Mouse (Mus musculus): ENCODE data around the gene Srgap3. TPM values are rescaled to one million over a fixed set of nuclear protein-coding genes. Genes with fewer than 3 reads are reported as not detected.

Srgap3 gene
- under 1 TPM; 0.20 to 0.90 (median 0.68) TPM for polyA plus RNA-seq (2017; shearing (Covaris generic))

DNA sequence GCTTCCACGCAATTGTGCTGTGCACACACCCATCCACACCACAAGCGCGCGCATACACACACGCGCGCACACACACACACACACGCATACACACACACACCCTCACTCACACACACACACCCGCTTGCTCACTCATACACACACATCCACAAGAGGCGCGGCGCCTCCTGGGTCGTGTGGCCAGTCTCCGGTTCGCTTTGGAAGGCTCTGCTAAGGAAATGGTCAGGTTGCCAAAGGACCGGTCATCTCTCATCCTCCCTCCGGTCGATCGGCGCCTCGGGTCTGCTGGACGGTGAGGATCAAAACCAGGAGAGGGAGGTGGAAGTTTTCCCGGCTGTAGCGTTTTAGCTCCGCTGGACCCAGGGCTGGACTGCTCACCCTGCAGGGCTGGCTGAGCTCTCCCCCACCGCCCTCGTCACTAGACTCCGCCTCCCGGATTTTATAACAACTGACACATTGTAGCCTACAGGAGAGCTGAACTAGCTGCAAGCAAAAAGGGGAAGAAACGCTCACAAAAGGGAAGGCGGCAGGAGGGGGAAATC is at the start of gene Srgap3:
Gene Srgap3, minus strand, starts transcription at position 372 of the 542 bp plus-strand sequence.
- no peak for ATAC-seq

DNA sequence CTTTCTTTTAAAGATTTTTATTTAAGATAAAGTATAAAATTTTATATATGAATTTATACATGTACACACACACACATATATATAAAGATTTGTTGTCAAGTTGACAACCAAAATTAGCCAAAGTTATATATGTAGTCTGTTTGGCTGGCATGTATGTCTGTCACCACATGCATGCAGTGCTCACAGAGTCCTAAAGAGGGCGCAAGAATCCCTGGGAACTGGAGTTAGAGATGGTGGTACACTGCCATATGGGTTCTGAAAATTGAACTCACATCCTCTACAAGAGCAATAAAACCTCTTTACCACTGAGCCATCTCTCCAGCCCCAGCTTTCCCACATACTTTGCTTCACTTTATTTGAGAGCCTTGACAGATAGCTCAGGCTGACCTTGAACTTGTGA is 48.6 kb upstream of the Srgap3 start:
- no peak for ATAC-seq

DNA sequence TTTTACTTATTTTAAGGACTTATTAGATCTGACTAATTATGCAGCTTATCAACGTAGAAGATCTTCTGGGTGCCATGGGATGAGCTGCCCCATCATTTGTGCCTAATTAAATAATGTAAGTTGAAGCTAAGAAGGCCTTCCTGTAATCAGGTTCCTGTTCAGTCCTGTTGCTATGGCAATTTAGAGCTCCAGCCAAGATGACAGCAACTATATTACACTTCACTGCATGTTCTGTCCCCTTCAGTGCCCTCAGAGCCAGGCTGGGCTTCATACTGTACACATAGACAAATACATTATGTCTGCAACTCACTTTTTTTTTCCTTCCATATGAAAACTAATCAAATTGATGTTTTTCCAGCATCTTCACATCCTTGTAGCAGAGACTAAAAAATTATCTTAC is 43.1 kb upstream of the Srgap3 start:
- ATAC-seq: no peak

DNA sequence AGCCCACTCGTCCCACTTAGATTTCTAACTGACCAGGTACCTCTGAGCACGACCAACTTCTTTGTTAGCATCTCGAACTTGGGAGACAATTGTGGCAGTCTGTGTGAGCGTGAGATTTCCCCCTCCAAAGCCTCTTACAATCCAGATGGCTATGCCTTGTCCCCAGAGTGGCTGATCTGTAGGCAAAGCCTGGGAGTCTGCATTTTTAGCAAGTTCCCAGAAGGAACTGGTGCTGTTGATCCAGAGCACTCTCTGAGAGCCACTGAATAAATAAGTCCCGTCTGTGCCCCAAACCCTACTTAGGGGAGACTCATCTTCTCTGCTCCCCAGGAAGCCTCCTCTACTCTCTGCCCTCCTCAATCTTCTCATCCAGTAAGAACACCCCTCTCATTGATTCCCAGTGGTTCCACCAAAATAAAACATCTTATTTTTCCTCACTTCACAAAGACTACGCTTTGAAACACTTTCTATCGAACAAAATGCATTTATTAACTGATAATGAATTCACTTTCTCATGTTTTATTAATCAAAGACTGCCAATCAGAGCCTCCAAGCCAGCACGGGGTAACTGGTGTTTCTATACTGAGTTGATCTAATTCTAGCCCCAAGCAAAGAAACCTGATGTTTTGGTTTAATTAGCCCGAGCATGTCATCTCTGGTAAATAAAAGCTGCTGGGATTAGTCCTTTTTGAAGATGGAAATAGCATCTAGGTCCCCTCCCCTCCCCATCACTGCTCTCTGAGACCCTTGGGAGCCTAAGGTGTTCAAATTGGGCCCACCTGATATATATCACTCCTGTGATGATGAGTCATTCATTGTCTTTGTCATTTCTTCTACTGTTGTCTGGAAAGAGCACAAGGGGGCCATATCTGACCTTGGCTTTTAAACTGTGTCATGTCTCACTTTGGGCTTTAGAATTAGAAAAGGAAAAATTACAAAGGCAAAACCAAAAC is 38.6 kb upstream of the Srgap3 start:
- no peak for ATAC-seq

DNA sequence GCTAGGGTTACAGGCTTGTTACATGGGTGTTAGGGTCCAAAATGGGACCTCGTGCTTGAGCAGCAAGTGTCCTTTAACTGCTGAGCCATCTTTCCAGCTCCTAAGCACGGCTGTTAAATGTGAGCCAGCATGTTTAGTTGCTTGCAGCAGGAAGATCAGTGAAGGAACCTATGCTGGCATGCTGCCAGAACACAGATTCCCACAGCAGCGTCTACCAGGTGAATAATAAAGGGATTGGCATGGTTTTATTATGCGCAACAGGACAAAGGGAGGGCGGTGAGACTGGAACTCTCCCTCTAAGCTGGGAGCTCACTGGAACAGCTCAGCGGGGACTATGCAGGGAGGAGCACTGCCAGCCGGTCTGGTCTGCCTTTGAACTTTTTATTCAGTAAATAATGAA is 35.2 kb upstream of the Srgap3 start:
- no peak for ATAC-seq

DNA sequence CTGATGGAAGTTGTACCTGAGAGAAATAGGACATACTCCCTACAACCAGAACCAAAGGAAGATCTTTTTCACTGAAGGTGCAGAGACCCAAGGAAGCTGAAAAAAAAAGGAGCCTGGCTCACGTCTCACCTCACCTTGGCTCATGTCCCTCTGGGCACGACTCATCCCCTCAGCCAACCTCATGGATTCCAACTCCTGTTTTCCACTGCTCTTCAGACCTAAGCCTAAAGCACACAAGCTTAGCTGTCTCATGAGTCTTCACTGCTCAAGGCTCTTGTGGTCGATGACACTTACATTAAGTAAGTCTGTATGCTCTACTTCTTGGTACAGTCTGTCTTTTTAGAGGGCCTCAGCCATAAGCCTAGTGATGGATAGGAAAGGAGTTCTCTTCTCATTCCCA is 31.9 kb upstream of the Srgap3 start:
- no peak for ATAC-seq

DNA sequence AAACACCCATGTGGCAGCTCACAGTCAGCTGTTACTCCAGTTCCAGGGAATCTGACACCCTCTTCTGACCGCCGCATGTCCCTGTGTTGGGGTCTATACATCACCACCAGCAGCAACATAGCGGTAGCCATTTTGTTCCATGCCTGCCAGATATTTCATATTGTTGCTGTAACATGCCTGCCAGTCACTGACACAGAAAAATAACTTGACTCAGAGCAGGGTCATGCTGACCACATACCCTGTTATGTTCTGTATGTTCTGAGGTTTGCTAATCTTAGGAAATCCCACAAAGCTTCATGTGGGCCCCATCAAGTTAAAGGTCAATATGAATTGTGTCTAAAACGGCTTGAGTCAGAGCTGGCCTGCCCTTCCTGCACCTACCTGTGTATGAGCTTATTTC is 30.2 kb upstream of the Srgap3 start:
- no peak for ATAC-seq

DNA sequence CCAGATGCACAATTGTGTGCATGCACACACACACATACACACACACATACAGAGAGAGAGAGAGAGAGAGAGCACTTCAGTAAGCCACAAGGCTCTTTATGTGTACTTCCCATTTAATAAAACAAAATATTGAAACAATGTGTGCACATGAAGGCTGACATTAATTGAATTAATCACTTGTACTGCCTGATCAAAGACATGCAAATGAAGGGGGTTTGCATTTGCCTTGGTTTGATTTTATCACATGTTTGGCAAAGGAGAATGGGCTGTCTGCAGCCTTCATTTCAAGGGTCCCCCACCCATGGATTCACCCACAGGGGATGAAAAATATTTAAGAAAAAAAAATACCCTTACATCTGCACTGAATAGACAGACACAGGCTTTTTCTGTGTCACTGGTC is 29.5 kb upstream of the Srgap3 start:
- ATAC-seq: no peak

DNA sequence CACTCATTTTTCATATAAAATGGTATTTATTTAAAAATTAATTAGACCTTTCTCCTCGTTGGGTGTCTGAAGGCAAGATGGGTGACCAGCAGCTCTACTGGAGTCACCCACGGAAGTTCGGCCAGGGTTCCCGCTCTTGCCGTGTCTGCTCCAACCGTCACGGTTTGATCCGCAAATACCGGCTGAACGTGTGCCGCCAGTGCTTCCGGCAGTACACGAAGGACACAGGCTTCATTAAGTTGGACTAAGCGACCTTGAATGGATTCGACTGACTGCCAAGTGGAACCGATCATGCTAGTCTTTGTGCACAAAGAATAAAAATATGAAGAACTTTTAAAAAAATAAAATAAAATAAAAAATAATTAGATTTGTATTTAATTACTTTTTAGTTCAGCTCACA is 29.1 kb upstream of the Srgap3 start:
- no peak for ATAC-seq

DNA sequence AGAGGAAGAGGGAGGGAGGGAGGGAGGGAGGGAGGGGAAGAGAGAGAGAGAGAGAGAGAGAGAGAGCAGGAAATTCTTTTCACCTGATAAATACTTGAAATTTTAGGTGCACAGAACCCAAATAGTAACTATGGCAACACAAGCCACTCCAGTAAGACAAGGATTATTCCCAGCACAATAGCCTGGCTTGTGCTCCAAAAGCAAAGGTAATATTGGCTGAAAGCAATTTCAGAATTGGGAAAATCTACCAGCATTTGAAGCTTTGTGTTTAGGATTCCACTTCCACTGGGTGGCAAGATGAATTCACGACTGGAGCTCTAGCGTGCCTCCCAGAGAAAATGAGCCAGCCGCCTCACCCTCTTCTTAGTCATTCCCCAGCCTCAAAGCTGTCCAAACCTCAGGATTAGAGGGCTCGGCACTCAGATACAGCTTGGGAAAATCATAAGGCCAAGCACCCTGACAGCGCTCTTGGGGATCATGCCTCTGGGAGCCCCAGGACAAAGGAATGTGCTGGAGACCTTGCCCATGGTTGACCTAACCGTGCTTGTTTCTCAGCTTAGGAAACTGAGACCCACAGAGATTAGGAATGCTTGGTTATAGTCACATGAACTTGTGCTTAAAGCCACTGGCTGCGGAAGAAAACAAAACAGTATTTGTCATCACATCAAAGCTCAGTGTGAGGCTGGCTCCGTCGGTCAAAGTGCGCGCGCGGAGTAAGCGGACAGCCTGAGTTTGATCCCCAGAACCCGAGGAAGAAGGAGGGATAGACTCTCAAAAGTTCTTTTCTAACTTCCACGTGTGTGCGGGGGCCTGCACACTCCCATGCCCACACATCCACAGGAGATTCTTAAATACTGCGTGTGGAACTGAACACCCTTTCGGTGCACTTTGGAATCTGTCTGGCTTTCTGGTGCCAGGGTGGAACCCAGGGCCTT is 27.0 kb upstream of the Srgap3 start:
- ATAC-seq: no peak

DNA sequence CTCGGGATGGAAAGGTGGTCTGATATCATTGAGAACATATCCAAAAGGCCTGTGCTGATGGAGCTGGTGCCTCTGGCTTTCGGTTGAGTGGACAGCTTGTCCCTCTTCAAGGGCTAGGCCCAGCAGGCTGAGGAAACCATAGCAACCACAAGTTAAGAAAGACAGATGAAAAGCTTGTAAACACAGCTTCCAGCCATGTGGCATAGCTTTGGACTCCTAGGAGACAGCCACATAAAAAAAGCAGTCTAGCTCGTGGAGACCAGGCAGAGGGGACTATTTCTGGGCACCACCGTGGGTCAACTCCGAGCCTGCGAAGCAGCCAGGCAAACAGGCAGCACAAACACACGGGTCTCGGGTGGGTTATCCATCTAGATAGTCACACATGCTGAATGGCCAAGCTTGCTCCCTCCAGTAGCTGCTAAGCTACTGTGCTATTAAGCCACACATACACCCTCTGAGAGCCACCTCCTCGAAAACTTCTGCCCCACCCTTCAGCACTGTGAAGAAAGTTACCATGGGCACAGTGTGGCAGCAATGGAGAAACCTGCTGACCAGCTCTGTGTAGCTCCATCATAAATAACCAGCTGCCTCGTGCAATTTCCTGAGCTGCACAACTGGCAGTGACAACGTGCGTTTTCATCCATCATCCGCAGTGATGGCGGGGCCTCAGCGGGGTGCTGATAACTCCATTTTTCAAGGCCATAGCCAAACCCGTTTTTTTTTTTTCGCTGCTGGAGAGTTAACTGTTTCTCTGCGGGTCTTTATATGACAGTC is 26.0 kb upstream of the Srgap3 start:
- no peak for ATAC-seq

DNA sequence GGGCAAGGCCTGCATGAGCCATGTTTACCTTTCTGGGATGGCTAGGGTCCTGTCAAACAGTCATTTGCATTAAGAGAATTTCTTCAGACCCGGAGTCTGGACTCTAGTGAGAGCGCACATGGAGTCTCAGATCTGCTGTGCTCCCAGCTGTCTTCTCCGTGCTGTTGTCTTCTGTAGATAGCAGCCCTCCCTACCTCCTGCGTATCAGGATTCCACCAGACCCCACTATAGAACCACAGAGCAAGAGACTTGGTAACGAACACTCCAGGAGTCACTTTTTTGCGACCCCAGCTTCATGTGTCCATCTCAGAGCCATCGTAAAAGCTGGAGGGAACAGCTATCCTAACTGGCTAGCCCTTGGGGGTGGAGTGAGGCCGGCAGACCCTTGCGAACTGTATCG is 25.1 kb upstream of the Srgap3 start:
- no peak for ATAC-seq

DNA sequence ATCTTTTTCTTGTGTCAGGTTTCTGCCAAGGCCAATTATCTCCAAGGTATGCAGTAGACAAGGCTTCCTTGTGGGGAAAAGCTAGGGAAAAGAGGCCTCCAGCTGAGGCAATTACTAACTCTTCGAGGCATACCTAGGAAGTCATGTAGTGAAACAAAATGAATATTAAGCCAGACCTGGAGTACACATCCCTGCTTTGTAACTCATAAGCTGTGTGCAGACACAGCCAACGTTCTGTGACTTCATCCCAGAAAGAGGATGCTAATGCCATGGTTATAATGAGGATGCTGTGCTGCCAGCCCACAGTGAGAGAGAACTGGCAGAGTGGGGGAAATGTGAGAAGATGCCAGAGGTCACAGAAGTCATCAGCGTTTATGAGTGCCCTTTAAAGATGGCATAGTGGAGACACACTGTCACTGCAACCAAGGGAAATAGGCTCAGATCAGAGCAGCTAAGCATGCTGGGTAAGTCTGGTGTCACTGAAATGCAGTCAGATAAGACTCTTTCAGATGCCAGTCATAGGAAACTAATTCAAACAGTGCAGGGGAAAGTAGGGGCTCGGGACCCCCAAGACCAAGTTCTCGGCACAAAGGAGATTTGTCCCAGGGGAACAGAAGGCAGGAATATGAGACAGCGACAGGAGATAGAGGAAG is 24.2 kb upstream of the Srgap3 start:
- ATAC-seq: no peak

DNA sequence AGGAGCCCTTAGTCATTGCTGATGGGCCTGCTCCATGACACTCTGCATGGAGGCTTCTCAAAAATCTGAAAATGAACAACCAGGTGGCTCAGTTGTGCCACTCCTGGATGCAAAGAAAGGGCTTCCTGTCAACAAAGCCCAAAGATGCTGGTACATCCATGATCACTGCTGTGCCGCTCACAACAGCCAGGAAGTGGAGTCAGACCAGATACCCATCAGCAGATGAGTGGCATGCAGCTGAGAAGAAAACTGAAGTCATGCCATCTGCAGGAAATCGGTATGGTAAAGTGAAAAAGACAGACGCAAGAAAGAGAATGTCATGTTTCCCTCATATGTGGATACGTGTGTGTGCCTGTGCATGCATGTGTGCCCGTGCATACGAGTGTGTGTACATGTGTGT is 20.3 kb upstream of the Srgap3 start:
- no peak for ATAC-seq

DNA sequence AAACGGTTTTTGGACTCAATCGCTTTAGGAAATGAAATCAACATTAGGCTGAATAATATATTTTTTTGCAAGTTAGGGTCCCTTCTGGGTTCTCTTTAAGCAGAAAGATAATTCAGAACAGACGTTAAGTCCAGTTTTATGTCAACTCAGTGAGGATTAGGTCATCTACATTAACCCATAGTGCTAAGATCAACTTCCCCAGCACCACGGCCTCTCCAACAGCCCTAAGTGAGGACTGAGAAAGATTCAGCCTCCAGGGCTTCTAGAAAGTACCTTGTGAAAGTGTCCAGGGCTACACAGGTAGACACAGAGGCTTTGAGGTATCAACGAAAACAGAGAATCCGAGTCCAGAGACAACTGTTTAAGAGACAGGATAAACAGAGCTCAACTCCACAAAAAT is 11.3 kb upstream of the Srgap3 start:
- ATAC-seq: no peak

DNA sequence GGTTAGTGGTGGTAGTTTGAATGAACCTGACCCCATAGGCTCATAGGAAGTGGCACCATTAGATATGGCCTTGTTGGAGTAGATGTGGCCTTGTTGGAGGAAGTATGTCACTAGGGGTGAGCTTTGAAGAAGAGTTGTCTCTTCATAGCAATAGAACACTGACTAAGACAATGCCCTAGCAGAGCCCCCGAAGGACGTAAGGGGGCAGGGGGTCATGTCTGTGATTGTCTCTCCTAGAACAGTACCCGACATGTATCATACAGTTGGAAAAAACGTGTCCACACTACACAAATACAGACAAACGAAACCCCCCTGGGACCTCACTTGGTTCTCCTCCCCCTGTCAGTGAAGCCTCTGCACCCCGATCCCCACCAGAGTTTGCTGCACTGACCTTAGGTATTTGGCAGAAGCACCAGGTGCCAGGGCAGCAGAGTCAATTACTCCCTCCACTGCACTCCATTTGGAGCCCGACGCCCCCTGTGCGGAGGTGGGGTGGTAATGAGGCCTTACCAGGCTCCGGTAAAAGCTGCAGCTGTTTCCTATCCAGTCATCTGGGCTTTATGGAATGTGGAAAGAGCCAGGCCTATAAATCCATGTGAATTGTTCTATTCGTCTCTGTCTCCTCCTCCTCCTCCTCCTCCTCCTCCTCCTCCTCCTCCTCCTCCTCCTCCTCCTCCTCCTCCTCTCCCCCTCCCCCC is 10.7 kb upstream of the Srgap3 start:
- ATAC-seq: no peak

DNA sequence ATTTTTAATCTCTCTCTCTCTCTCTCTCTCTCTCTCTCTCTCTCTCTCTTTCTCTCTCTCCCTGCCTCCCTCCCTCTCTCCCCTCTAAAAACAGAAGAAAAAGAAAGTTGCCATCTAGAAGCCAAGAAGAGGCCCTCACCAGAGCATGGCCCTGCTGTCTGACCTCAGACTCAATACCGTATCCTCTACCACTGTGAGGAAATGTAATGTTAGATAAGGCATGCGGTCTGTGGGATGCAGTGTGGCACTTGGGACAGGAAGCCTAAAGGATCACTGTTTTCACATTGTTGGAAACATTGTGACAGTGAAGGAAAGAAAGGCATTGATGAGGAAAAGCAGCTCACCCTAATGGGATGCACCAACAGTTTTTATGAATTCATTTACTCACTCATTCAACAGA is 8.7 kb upstream of the Srgap3 start:
- ATAC-seq: no peak

DNA sequence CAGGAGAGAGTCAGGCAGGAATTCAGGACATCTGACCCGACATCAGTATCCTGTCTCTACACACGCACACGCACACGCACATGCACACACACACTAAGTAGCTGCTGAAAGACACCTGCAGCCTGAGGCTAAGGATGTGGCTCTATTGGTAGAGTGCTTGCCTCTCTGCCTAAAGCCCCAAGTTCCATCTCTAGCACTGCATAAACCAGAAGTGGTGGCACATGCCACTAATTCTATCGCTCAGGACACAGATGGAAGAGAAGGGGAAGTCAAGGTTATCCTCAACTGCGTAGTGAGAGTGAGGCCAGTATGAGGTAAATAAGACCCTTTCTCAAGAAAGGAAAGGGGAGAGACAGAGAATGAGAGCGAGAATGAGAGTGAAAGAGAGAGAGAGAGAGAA is 6.8 kb upstream of the Srgap3 start:
- ATAC-seq: no peak

DNA sequence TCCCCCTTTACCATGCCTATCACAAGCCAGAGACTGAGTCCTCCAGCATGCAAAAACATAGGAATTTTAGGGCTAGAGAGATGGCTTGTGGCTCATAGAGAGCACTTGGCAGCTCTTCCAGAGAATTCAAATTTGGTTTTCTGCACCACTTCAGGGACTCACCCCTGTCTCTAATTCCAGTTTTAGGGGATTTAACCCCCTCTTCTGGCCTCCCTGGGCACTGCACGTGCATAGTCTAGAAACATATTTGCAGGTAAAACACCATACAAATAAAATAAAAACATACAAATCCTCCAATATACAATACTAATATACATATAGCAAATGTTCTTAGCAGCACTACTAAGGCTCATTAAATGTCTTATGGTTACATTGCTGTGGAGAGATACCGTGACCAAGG is 4.2 kb upstream of the Srgap3 start:
- no peak for ATAC-seq

DNA sequence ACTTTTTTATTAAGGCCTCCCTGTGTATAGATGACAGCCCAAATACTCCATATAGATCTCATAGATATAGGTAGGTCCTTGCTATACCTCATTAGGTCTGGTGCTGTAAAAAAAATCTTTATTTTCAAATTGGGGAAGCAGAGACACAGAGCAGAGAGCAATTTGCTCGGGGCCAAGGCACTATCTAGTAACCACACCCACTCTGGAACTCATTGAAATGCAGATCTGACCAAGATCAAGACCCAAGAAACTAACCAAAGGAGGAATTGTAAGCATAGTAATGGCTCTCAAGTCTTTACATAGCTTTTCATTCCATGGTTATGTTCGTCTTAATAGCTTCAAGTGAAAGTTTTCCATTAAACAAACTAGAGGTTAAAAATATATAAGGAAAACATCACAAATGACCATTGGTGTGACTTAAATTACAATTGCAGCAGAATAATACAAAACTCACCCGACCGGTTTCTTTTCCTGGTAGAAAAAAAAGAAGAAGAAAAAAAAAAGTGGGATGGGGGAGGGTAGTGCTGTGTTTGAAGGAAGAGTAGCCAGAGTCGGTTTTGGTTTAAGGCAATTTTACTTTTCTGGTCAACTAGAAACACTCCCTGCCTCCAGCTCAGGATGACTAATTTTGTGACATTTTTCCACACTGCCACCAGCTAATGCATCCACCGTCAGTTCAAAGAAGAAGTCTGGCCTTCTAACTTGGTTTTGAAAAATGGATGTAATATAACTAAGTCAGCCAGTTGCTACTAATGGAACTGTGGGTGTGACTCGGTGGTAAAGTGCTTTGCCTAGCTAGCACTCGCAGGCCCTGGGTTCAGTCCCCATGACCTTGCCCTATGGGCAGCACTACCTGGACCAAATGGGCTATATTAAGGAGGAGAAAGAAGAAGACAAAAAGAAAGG is 3.4 kb upstream of the Srgap3 start:
- ATAC-seq: no peak
